Comparison of ENCODE assay signal across 24 mouse cellular contexts in genomic region chr15:97285665-97286212, GRCm38 (mm10).
"Had no signal": no experiment of that assay in that cellular context is flagged by ENCODE, and none has a peak within 500 bp of the region (broad histone marks: within the 10 kb centered on the region; RNA-seq: fewer than 3 reads in every experiment).

No protein-coding gene starts in this region.

- H3K4me2 ChIP-seq: heart, embryonic 12.5 days; hindbrain, embryonic 13.5 days; hindbrain, embryonic 15.5 days; intestine, embryonic 15.5 days; kidney, embryonic 15.5 days; limb, embryonic 13.5 days; limb, embryonic 15.5 days; liver, embryonic 11.5 days had no signal

- H3K9ac ChIP-seq: heart, embryonic 12.5 days; hindbrain, embryonic 13.5 days; hindbrain, embryonic 15.5 days; intestine, embryonic 15.5 days; kidney, embryonic 15.5 days; limb, embryonic 13.5 days; limb, embryonic 15.5 days; liver, embryonic 14.5 days had no signal

- H3K9me3 ChIP-seq: heart, embryonic 12.5 days; hindbrain, embryonic 13.5 days; hindbrain, embryonic 15.5 days; intestine, embryonic 15.5 days; kidney, embryonic 15.5 days; limb, embryonic 13.5 days; limb, embryonic 15.5 days had no signal

- H3K27me3 ChIP-seq: heart, embryonic 12.5 days; hindbrain, embryonic 13.5 days; hindbrain, embryonic 15.5 days; intestine, embryonic 15.5 days; kidney, embryonic 15.5 days; limb, embryonic 13.5 days; limb, embryonic 15.5 days had no signal

- H3K36me3 ChIP-seq: heart, embryonic 12.5 days; hindbrain, embryonic 13.5 days; hindbrain, embryonic 15.5 days; intestine, embryonic 15.5 days; kidney, embryonic 15.5 days; limb, embryonic 13.5 days; limb, embryonic 15.5 days had no signal

- H3K4me3 ChIP-seq: heart, adult 2 months; heart, embryonic 12.5 days; hindbrain, embryonic 13.5 days; hindbrain, embryonic 15.5 days; intestine, embryonic 15.5 days; kidney, embryonic 15.5 days; limb, embryonic 13.5 days; limb, embryonic 15.5 days had no signal

- DNase-seq: gastrocnemius, postnatal 14 days; gastrocnemius, postnatal 36 days; heart, adult 2 months; heart, postnatal 10 days; heart, postnatal 36 days; kidney, adult 11 months; kidney, adult 2 months; kidney, adult 9 months; kidney, postnatal 14 days; kidney, postnatal 36 days; layer of hippocampus, adult 9-11 months; layer of hippocampus, postnatal 36 days; left cerebral cortex, postnatal 4 days had no signal

- ATAC-seq: hindbrain, postnatal 0 days; intestine, embryonic 15.5 days had no signal

- H3K27ac ChIP-seq: heart, adult 2 months; hindbrain, embryonic 13.5 days; hindbrain, embryonic 15.5 days; hindbrain, postnatal 0 days; intestine, embryonic 15.5 days; kidney, embryonic 15.5 days; kidney, postnatal 0 days; limb, embryonic 15.5 days; liver, embryonic 14.5 days had no signal
